Mouse (Mus musculus): ENCODE data around the gene Syt8.

- TF ChIP-seq GATA1 (IDR thresholded peaks at IDR 0.05; ENCODE audit: borderline replicate concordance, low read length), result no peak
- TF ChIP-seq FLI1 (IDR thresholded peaks at IDR 0.05; ENCODE audit: low read length), result no peak
These were observed 47.9 kb upstream of the Syt8 start for GRCm38 (mm10) chr7:142386621-142387201.
